Mouse (Mus musculus): ENCODE data around the gene Gm9045.
"Not testable (repeated sequence)": the region's sequence is repeated elsewhere in the genome, so short reads cannot be mapped to it uniquely, and the experiment has no call there.

DNA sequence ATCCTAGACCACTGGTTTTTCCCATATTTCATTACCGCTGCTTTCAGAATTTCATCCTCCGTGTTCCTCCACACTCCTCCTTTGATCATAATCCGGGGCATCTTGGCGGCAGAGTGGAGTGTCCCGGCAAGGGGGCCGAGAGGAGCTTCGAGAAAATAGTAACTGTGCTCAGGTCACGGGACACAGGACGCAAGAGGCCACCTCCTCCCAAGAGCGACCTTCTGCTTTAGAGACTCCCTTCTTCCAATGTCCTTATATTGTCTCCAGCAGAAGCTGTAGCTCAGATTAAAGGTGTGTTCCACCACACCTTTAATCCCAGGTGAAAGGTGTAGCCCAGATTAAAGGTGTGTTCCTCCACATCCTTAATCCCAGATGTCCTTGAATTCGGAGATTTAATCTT is 16.4 kb upstream of the Gm9045 start, which contains the start of gene Gm9049:
- TF ChIP-seq EP300, CTCF (IDR thresholded peaks at IDR 0.05): not testable (repeated sequence)
